Mouse (Mus musculus): ENCODE results near the gene Igf2r. TPM values are rescaled to one million over a fixed set of nuclear protein-coding genes. Genes with fewer than 3 reads are reported as not detected.

Gene Igf2r
- polyA plus RNA-seq, 1 experiment from 2014 or later = 45.0 TPM

- Histone ChIP-seq H3K36me3 (peaks cover 11% of the 10 kb centered on the region), H3K27ac (peak overlapping the region; percentile 88), H3K4me3 (no peak overlapping the region), H3K27me3 (no peaks in the 10 kb centered on the region), H3K4me1 (peaks cover 52% of the 10 kb centered on the region), H3K4me2 (no peak overlapping the region; the same call in 1 of the 2 replicates), H3K9me3 (no peaks in the 10 kb centered on the region), H3K9ac (no peak overlapping the region)
- ATAC-seq (ENCODE audit: insufficient number of reproducible peaks, low FRiP score, low TSS enrichment, low read depth) = peak; percentile 40
- WGBS = 29% methylated on average over 3 of the region's 3 CpGs
Measured at GRCm38 (mm10) chr17:12779442-12779841, 10.0 kb upstream of the Igf2r start.

- 66% methylated on average over 3 of the region's 3 CpGs for WGBS
- H3K9me3 ChIP-seq = no peaks in the 10 kb centered on the region
- no peak for ATAC-seq (ENCODE audit: insufficient number of reproducible peaks, low FRiP score, low TSS enrichment, low read depth)
- no peak overlapping the region for H3K9ac ChIP-seq
- H3K4me1 ChIP-seq = peaks cover 9% of the 10 kb centered on the region
- peaks cover 31% of the 10 kb centered on the region for H3K36me3 ChIP-seq
- H3K4me2 ChIP-seq = no peak overlapping the region
- H3K27me3 ChIP-seq = no peaks in the 10 kb centered on the region
- no peak overlapping the region for H3K4me3 ChIP-seq
- no peak overlapping the region for H3K27ac ChIP-seq
Measured at GRCm38 (mm10) chr17:12773956-12774355, 4.5 kb upstream of the Igf2r start.

DNA sequence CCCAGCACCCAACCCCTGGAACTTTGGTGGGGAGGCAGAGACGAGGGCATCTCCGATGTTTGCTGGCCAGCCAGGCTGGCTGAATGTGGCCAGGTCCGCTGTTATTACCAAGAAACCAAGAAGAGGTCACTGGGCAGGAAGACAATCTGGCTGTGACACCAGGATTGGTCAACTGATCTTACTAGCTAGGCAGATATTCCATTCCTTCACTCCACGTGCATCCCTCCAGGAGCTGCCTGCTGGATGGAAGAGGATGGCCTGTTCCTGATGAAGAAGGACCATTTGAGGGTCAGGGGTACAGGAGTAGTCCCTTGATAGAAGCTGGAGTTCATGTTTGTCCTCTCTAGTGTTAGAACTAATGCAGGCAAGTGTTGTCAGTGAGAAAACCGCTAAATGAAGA, 1.0 kb upstream of the Igf2r start:
- H3K9me3 ChIP-seq = no peaks in the 10 kb centered on the region
- no peak overlapping the region for H3K4me2 ChIP-seq
- peaks cover 30% of the 10 kb centered on the region for H3K36me3 ChIP-seq
- WGBS = 85% methylated on average over 5 of the region's 5 CpGs
- no peak overlapping the region for H3K27ac ChIP-seq
- no peaks in the 10 kb centered on the region for H3K27me3 ChIP-seq
- no peak overlapping the region for H3K9ac ChIP-seq
- H3K4me3 ChIP-seq = no peak overlapping the region
- no peak for ATAC-seq (ENCODE audit: insufficient number of reproducible peaks, low FRiP score, low TSS enrichment, low read depth)
- H3K4me1 ChIP-seq = peaks cover 21% of the 10 kb centered on the region

GRCm38 (mm10) chr17:12768415-12769379, 767 bp downstream of the Igf2r start:
- Histone ChIP-seq H3K36me3 (peaks cover 30% of the 10 kb centered on the region), H3K27ac (peak overlapping the region; percentile 88), H3K9me3 (no peaks in the 10 kb centered on the region), H3K4me3 (peak overlapping the region; percentile 65), H3K4me1 (peaks cover 33% of the 10 kb centered on the region), H3K4me2 (peak overlapping the region; percentile 60), H3K27me3 (no peaks in the 10 kb centered on the region), H3K9ac (peak overlapping the region; percentile 77)
- no peak for ATAC-seq (ENCODE audit: insufficient number of reproducible peaks, low FRiP score, low TSS enrichment, low read depth)
- WGBS = 30% methylated on average over 41 of the region's 41 CpGs

GRCm38 (mm10) chr17:12767294-12767852, 2.1 kb downstream of the Igf2r start:
- Histone ChIP-seq H3K9ac (no peak overlapping the region; the same call in 1 of the 2 replicates), H3K4me1 (peaks cover 39% of the 10 kb centered on the region), H3K4me3 (peak overlapping the region; percentile 65), H3K27ac (peak overlapping the region; percentile 88), H3K4me2 (peak overlapping the region; percentile 60), H3K36me3 (peaks cover 30% of the 10 kb centered on the region), H3K9me3 (no peaks in the 10 kb centered on the region), H3K27me3 (no peaks in the 10 kb centered on the region)
- no peak for ATAC-seq (ENCODE audit: insufficient number of reproducible peaks, low FRiP score, low TSS enrichment, low read depth)
- WGBS = 64% methylated on average over 6 of the region's 6 CpGs

DNA sequence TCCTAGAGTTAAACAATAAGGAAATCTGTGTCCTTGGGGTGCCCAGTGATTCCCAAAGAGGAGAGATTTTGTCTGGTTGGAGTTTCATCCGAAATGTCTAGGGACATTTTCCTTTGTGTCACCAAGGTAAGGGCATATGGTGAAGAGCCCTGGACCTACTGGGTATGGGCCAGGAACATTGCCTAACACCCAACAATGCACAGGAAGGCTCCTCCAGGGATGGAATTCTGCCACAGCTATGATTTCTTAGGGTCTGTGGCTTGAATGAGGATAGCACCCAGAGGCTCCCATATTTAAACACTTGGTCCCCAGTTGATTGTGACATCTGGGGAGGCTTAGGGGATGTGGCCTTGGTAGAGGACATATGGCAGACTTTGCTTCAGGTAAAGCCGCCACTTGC, 6.1 kb downstream of the Igf2r start:
- Histone ChIP-seq H3K27me3 (no peaks in the 10 kb centered on the region), H3K9ac (no peak overlapping the region), H3K27ac (no peak overlapping the region), H3K9me3 (no peaks in the 10 kb centered on the region), H3K4me1 (peaks cover 73% of the 10 kb centered on the region), H3K36me3 (peaks cover 18% of the 10 kb centered on the region; the same call in 1 of the 2 replicates), H3K4me2 (no peak overlapping the region), H3K4me3 (no peak overlapping the region)
- 89% methylated on average over 2 of the region's 2 CpGs for WGBS
- ATAC-seq (ENCODE audit: insufficient number of reproducible peaks, low FRiP score, low TSS enrichment, low read depth) = no peak

DNA sequence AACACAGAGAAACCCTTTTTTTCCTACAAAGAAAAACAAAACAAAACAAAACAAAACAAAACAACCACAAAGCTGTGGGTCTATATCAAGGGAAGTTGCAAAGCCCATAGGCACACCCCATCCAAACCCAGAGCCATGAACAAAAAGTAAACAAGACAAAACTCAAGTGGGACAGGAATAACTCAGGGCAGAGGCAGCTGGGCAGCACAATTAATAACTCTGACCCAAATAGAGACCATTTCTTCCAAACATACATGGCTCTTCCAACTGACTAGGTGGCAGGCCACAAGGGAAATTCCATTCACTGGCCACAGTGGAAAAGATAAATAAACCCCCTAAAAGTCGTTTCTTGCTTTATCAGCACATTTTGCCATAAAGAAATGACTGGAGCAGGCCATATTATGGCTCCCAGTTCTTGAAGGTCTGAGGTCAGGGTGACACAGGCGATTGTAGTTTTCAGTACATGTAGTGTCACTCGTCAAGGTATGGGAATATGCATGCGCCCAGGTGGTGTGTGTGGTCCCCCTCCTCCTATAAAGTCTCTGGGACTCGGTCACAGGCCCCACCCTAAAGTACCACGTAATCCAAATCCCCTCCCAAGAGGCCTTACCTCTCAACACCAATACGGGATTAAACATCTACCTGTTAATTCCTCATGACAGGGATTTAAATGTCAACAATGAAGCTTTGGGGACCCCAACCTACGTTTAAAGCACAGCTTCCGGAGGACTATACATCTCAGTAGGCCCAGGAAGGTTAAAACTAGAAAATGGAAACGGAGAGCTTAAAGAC, 8.9 kb downstream of the Igf2r start:
- ATAC-seq (ENCODE audit: insufficient number of reproducible peaks, low FRiP score, low TSS enrichment, low read depth) = no peak
- H3K4me1 ChIP-seq = peaks cover 74% of the 10 kb centered on the region
- H3K4me3 ChIP-seq = no peak overlapping the region
- H3K27ac ChIP-seq = peak overlapping the region; percentile 51
- 66% methylated on average over 10 of the region's 10 CpGs for WGBS
- no peaks in the 10 kb centered on the region for H3K27me3 ChIP-seq
- no peaks in the 10 kb centered on the region for H3K9me3 ChIP-seq
- no peak overlapping the region for H3K4me2 ChIP-seq
- H3K9ac ChIP-seq = no peak overlapping the region
- H3K36me3 ChIP-seq = peaks cover 30% of the 10 kb centered on the region

DNA sequence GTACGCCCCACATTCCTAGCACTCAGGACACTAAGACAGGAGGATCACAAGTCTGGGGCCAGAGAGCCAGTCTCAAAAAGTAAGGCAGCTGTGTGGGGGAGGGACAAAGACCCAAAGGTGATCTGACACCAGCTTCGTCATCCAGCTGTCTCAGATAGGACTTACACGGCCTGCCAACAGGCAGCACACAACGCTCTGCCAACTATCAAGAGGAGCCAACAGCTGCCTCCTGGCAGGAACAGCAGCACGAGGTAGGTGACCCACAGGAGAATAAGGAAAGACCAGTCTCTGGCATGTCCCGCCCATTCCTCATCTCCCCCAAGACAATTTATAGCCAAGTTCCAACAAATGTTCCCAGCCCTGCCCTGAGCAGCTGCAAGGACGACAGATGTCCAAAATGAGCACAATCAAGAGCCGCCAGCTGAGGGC, 9.8 kb downstream of the Igf2r start:
- Histone ChIP-seq H3K9me3 (no peaks in the 10 kb centered on the region), H3K4me1 (peaks cover 76% of the 10 kb centered on the region), H3K27me3 (no peaks in the 10 kb centered on the region), H3K9ac (no peak overlapping the region), H3K27ac (peak overlapping the region; percentile 51), H3K4me3 (no peak overlapping the region), H3K4me2 (no peak overlapping the region), H3K36me3 (peaks cover 30% of the 10 kb centered on the region)
- ATAC-seq (ENCODE audit: insufficient number of reproducible peaks, low FRiP score, low TSS enrichment, low read depth) = peak; percentile 57
- 39% methylated on average over 8 of the region's 8 CpGs for whole genome bisulfite sequencing

- no peak for ATAC-seq (ENCODE audit: insufficient number of reproducible peaks, low FRiP score, low TSS enrichment, low read depth)
- no peaks in the 10 kb centered on the region for H3K27me3 ChIP-seq
- H3K9ac ChIP-seq = no peak overlapping the region
- peaks cover 33% of the 10 kb centered on the region for H3K36me3 ChIP-seq
- 82% methylated on average over 12 of the region's 12 CpGs for WGBS
- H3K4me1 ChIP-seq = peaks cover 76% of the 10 kb centered on the region
- no peaks in the 10 kb centered on the region for H3K9me3 ChIP-seq
- H3K4me3 ChIP-seq = no peak overlapping the region
- H3K27ac ChIP-seq = peak overlapping the region; percentile 51
- H3K4me2 ChIP-seq = no peak overlapping the region
Measured at GRCm38 (mm10) chr17:12758701-12759455, 10.6 kb downstream of the Igf2r start.

- ATAC-seq (ENCODE audit: insufficient number of reproducible peaks, low FRiP score, low TSS enrichment, low read depth) = no peak
- WGBS = 68% methylated on average over 5 of the region's 5 CpGs
- Histone ChIP-seq H3K4me1 (peaks cover 77% of the 10 kb centered on the region), H3K4me2 (no peak overlapping the region), H3K9me3 (no peaks in the 10 kb centered on the region), H3K27me3 (no peaks in the 10 kb centered on the region), H3K4me3 (no peak overlapping the region), H3K36me3 (peaks cover 33% of the 10 kb centered on the region), H3K27ac (peak overlapping the region; percentile 0; the same call in 1 of the 2 replicates), H3K9ac (no peak overlapping the region)
Measured at GRCm38 (mm10) chr17:12757990-12758389, 11.5 kb downstream of the Igf2r start.

- Histone ChIP-seq H3K27me3 (no peaks in the 10 kb centered on the region), H3K4me2 (no peak overlapping the region), H3K9me3 (no peaks in the 10 kb centered on the region), H3K4me1 (peaks cover 85% of the 10 kb centered on the region), H3K9ac (no peak overlapping the region), H3K4me3 (no peak overlapping the region), H3K36me3 (peaks cover 33% of the 10 kb centered on the region), H3K27ac (no peak overlapping the region)
- no peak for ATAC-seq (ENCODE audit: insufficient number of reproducible peaks, low FRiP score, low TSS enrichment, low read depth)
- 74% methylated on average over 6 of the region's 6 CpGs for WGBS
Measured at GRCm38 (mm10) chr17:12757161-12757560, 12.3 kb downstream of the Igf2r start.
